Mouse (Mus musculus) midbrain, embryonic 13.5 days (tissue): ENCODE results near the gene Slc13a2. TPM values are rescaled to one million over a fixed set of nuclear protein-coding genes. Genes with fewer than 3 reads are reported as not detected.

Experiments used
- ATAC-seq: fragments of 200-750 bp; cut with Nextera tagmentation; 2 replicates; pipeline ENCODE4 v1.8.0; 2017; ENCODE audit warnings: mild to moderate bottlenecking, moderate TSS enrichment, moderate library complexity
- H3K27ac ChIP-seq: fragments of 300-500 bp; sonication (generic); 2 replicates; pipeline ENCODE4 v1.5.1; 2015; ENCODE audit warnings: inconsistent platforms, mild to moderate bottlenecking, moderate library complexity
- H3K27me3 ChIP-seq: fragments of 300-500 bp; sonication (generic); 2 replicates; pipeline ENCODE4 v1.6.1; 2015; ENCODE audit warnings: mild to moderate bottlenecking, inconsistent platforms
- H3K36me3 ChIP-seq: fragments of 300-500 bp; sonication (generic); 2 replicates; pipeline ENCODE4 v1.6.1; 2015; ENCODE audit warnings: mild to moderate bottlenecking, inconsistent platforms
- H3K4me1 ChIP-seq: fragments of 300-500 bp; sonication (generic); replicated peaks from 2 replicates; pipeline ENCODE4 v1.6.1; 2015; ENCODE audit warnings: inconsistent platforms
- H3K4me2 ChIP-seq: fragments of 300-500 bp; sonication (generic); replicated peaks from 2 replicates; pipeline ENCODE4 v1.6.1; 2015; ENCODE audit warnings: moderate library complexity, mild to moderate bottlenecking, inconsistent platforms
- H3K4me3 ChIP-seq: fragments of 300-500 bp; sonication (generic); replicated peaks from 2 replicates; pipeline ENCODE4 v1.5.1; 2015; ENCODE audit warnings: mild to moderate bottlenecking, inconsistent platforms
- H3K9ac ChIP-seq: fragments of 300-500 bp; sonication (generic); replicated peaks from 2 replicates; pipeline ENCODE4 v1.6.1; 2015; ENCODE audit warnings: mild to moderate bottlenecking, inconsistent platforms
- H3K9me3 ChIP-seq: fragments of 300-500 bp; sonication (generic); 2 replicates; pipeline ENCODE4 v1.6.1; 2016; ENCODE audit warnings: mild to moderate bottlenecking, inconsistent platforms
- WGBS: fragments of 180-500 bp; shearing (Covaris S2); methylation state at CpG from one replicate; pipeline ENCODE4 v1.1.7; 2015; 5-methylcytosine and 5-hydroxymethylcytosine counted together
- polyA plus RNA-seq: library from polyadenylated mRNA; unstranded; fragments of >200 nt; fragmentation: Nextera tagmentation; extraction: Ambion mirVana; gene quantifications from 2 replicates; pipeline ENCODE4 v1.2.1, GENCODE M21; 2015

Slc13a2 gene
- polyA plus RNA-seq, 1 experiment from 2014 or later: not detected

DNA sequence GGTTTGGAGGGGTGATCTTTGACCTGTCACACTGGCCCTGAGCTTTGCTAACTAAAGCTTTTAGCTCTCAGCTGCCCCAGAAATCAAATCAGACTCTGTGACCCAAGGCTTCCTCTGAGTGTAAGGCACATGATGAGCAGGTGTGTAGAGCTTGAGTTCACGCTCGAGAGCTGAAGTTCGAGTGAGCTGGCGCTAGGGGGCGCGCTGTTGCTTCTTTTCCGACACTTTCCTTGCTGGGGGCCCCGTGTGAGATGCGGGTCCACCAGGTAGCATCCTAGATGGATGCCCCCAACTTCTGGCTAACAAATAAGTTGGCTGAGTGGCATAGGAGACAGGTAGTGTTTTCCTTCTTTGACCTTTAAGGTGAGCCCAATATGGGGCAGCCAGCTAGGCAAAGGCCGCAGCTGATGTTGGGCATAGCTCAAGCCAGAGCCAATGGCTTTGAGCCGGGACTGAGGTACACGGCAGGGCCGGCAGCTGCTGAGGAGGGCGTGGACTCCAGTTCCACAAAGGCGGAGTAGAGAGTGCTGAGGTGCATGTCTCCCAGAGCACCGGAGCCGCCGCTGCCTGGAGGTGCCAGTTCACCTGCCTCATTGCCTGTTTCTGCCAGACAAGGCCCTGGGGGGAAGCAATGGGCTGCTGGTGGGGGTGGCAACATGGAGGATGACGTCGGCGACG is 63.5 kb downstream of the Slc13a2 start:
- 12% methylated on average over 22 of the region's 22 CpGs for WGBS
- Histone ChIP-seq H3K36me3 (no peaks in the 10 kb centered on the region), H3K9ac (no peak overlapping the region), H3K27ac (no peak overlapping the region), H3K4me1 (no peaks in the 10 kb centered on the region; the same call in 1 of the 2 replicates), H3K4me2 (no peak overlapping the region), H3K4me3 (no peak overlapping the region), H3K27me3 (no peaks in the 10 kb centered on the region), H3K9me3 (no peaks in the 10 kb centered on the region)
- no peak for ATAC-seq

- no peak overlapping the region for H3K9ac ChIP-seq
- H3K27ac ChIP-seq: no peak overlapping the region
- no peaks in the 10 kb centered on the region for H3K36me3 ChIP-seq
- no peak overlapping the region for H3K4me3 ChIP-seq
- H3K4me1 ChIP-seq: no peaks in the 10 kb centered on the region; the same call in 1 of the 2 replicates
- H3K27me3 ChIP-seq: no peaks in the 10 kb centered on the region
- 35% methylated on average over 4 of the region's 4 CpGs for WGBS
- H3K4me2 ChIP-seq: no peak overlapping the region
- no peaks in the 10 kb centered on the region for H3K9me3 ChIP-seq
- no peak; the same call in 1 of the 2 replicates for ATAC-seq
These were observed 66.4 kb downstream of the Slc13a2 start for GRCm38 (mm10) chr11:78355471-78356238.

DNA sequence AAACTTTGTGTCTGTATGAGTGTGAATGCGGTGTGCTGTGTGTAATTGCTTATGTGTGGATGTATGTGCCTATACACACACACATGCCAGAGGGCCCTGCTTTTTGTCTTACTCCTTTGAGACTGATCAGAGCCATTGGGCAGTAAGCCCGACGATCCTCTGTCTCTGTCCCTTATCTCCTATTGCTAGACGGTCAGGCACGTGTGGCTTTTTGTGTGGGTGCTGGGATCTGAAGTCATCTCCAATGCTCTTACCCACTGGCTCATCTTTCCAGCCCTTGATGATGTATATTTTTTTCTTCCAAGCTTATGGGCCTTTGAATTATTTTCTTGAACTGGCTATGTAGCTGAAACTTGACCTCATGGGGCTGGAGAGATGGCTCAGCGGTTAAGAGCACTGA is 67.1 kb downstream of the Slc13a2 start:
- H3K9me3 ChIP-seq: no peaks in the 10 kb centered on the region
- H3K9ac ChIP-seq: no peak overlapping the region
- ATAC-seq: no peak
- no peak overlapping the region for H3K27ac ChIP-seq
- no peaks in the 10 kb centered on the region for H3K36me3 ChIP-seq
- WGBS: 82% methylated on average over 6 of the region's 6 CpGs
- no peaks in the 10 kb centered on the region for H3K4me1 ChIP-seq
- H3K4me2 ChIP-seq: no peak overlapping the region
- no peaks in the 10 kb centered on the region for H3K27me3 ChIP-seq
- no peak overlapping the region for H3K4me3 ChIP-seq

DNA sequence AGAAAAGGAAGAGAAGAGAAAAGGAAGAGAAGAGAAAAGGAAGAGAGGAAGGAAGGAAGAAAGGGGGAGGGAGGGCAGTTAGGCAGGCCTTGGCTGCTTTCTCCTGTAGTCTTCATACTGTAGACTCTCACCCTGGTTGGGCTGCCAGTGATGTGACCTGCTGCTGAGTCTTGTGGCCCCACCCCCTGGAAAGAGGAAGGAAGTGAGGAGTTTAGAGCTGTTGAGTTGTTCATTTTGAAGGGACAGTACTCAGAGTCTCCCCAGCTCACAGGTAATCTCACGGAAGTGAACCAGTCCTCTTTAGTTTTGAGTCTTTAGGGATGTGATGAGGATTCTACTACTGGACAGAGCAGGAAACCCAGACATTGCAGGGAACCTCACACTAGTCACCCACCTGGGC is 68.9 kb downstream of the Slc13a2 start:
- H3K4me1 ChIP-seq: no peaks in the 10 kb centered on the region
- no peak for ATAC-seq

GRCm38 (mm10) chr11:78349441-78350358 is 72.3 kb downstream of the Slc13a2 start:
- no peak overlapping the region for H3K4me3 ChIP-seq
- H3K27me3 ChIP-seq: no peaks in the 10 kb centered on the region
- WGBS: 88% methylated on average over 4 of the region's 4 CpGs
- no peaks in the 10 kb centered on the region for H3K9me3 ChIP-seq
- H3K4me2 ChIP-seq: no peak overlapping the region
- H3K4me1 ChIP-seq: peaks cover 25% of the 10 kb centered on the region
- no peak for ATAC-seq
- H3K9ac ChIP-seq: no peak overlapping the region
- H3K36me3 ChIP-seq: peaks cover 18% of the 10 kb centered on the region
- no peak overlapping the region for H3K27ac ChIP-seq

More for the DNA sequence above, 68.9 kb downstream of the Slc13a2 start:
- Histone ChIP-seq H3K4me3 (no peak overlapping the region), H3K36me3 (peaks cover 14% of the 10 kb centered on the region), H3K27ac (no peak overlapping the region), H3K4me2 (no peak overlapping the region), H3K9me3 (no peaks in the 10 kb centered on the region), H3K27me3 (no peaks in the 10 kb centered on the region), H3K9ac (no peak overlapping the region)
- 90% methylated on average over 1 of the region's 1 CpGs for WGBS

- no peak overlapping the region for H3K9ac ChIP-seq
- no peak for ATAC-seq
These were observed 73.5 kb downstream of the Slc13a2 start for GRCm38 (mm10) chr11:78348474-78348873.

GRCm38 (mm10) chr11:78347908-78348307 is 74.1 kb downstream of the Slc13a2 start:
- H3K4me2 ChIP-seq: no peak overlapping the region
- peaks cover 38% of the 10 kb centered on the region for H3K4me1 ChIP-seq
- H3K9ac ChIP-seq: no peak overlapping the region
- no peak for ATAC-seq
- no peaks in the 10 kb centered on the region for H3K27me3 ChIP-seq
- H3K4me3 ChIP-seq: no peak overlapping the region
- H3K27ac ChIP-seq: no peak overlapping the region
- WGBS: 82% methylated on average over 9 of the region's 9 CpGs
- no peaks in the 10 kb centered on the region for H3K9me3 ChIP-seq
- peaks cover 18% of the 10 kb centered on the region for H3K36me3 ChIP-seq

More at GRCm38 (mm10) chr11:78348474-78348873, 73.5 kb downstream of the Slc13a2 start:
- Histone ChIP-seq H3K4me1 (peaks cover 35% of the 10 kb centered on the region), H3K4me3 (no peak overlapping the region), H3K4me2 (no peak overlapping the region), H3K36me3 (peaks cover 18% of the 10 kb centered on the region), H3K27me3 (no peaks in the 10 kb centered on the region), H3K9me3 (no peaks in the 10 kb centered on the region), H3K27ac (no peak overlapping the region)
- WGBS: 61% methylated on average over 7 of the region's 7 CpGs

Other genes starting within 250 kb of the Slc13a2 start
- 4.7 and 5.2 TPM in 2 replicates for gene Nek8, start 245.5 kb downstream of the Slc13a2 start, polyA plus RNA-seq
- gene Tlcd1, start 245.5 kb downstream of the Slc13a2 start, polyA plus RNA-seq: 5.0 and 5.9 TPM in 2 replicates
- gene Rpl23a, start 238.6 kb downstream of the Slc13a2 start, polyA plus RNA-seq: 934 and 937 TPM in 2 replicates
- gene Rab34, start 233.8 kb downstream of the Slc13a2 start, polyA plus RNA-seq: 42.0 and 43.4 TPM in 2 replicates
- gene Proca1, start 228.8 kb downstream of the Slc13a2 start, polyA plus RNA-seq: 0.84 and 2.2 TPM in 2 replicates
- 78.7 and 81.1 TPM in 2 replicates for gene Sdf2, start 176.5 kb downstream of the Slc13a2 start, polyA plus RNA-seq
- gene Supt6, start 176.2 kb downstream of the Slc13a2 start, polyA plus RNA-seq: 30.3 and 30.8 TPM in 2 replicates
- gene 2610507B11Rik, start 160.5 kb downstream of the Slc13a2 start, polyA plus RNA-seq: 60.6 and 62.3 TPM in 2 replicates
- 0.28 and 0.87 TPM in 2 replicates for gene BC030499, start 131.4 kb downstream of the Slc13a2 start, polyA plus RNA-seq
- gene Spag5, start 120.7 kb downstream of the Slc13a2 start, polyA plus RNA-seq: 17.3 and 20.7 TPM in 2 replicates
- gene Aldoc, start 99.2 kb downstream of the Slc13a2 start, polyA plus RNA-seq: 26.3 and 28.3 TPM in 2 replicates
- gene Pigs, start 93.8 kb downstream of the Slc13a2 start, polyA plus RNA-seq: 60.9 and 66.6 TPM in 2 replicates
- gene Unc119, start 78.7 kb downstream of the Slc13a2 start, polyA plus RNA-seq: 69.1 and 75.4 TPM in 2 replicates
- not detected in 2 replicates for gene Foxn1, start 35.7 kb downstream of the Slc13a2 start, polyA plus RNA-seq
- gene Slc46a1, start 43.5 kb upstream of the Slc13a2 start, polyA plus RNA-seq: 20.4 and 20.8 TPM in 2 replicates
- gene Sarm1, start 75.5 kb upstream of the Slc13a2 start, polyA plus RNA-seq: 41.4 and 47.8 TPM in 2 replicates
- gene Vtn, start 76.9 kb upstream of the Slc13a2 start, polyA plus RNA-seq: 109 and 138 TPM in 2 replicates
- gene Sebox, start 81.2 kb upstream of the Slc13a2 start, polyA plus RNA-seq: not detected in 2 replicates
- 95.9 and 97.6 TPM in 2 replicates for gene Tmem199, start 90.0 kb upstream of the Slc13a2 start, polyA plus RNA-seq
- gene Poldip2, start 90.0 kb upstream of the Slc13a2 start, polyA plus RNA-seq: 176 and 178 TPM in 2 replicates
- 55.0 and 58.8 TPM in 2 replicates for gene Tnfaip1, start 114.1 kb upstream of the Slc13a2 start, polyA plus RNA-seq
- gene Ift20, start 114.1 kb upstream of the Slc13a2 start, polyA plus RNA-seq: 124 and 126 TPM in 2 replicates
- gene Tmem97, start 128.6 kb upstream of the Slc13a2 start, polyA plus RNA-seq: 28.7 and 33.5 TPM in 2 replicates